Comparison of ENCODE assay signal across 9 mouse cellular contexts in genomic region chr2:33783419-33783818, GRCm38 (mm10).
DNase-seq lines count a peak whose midpoint lies in the region; ATAC-seq and TF ChIP-seq lines count a peak whose summit lies in the region.
"Had no signal": no experiment of that assay in that cellular context is flagged by ENCODE, and none has a peak within 500 bp of the region (broad histone marks: within the 10 kb centered on the region; RNA-seq: fewer than 3 reads in every experiment).

No protein-coding gene starts in this region.

- no peak overlapping the region for H3K4me3 ChIP-seq in intestine, postnatal 0 days (ENCODE audit: low read depth, low read length)
- H3K4me3 ChIP-seq in intestine, embryonic 15.5 days (replicated peaks) = no peak overlapping the region

- ATAC-seq in intestine, postnatal 0 days = no peak
- no peak for ATAC-seq in intestine, embryonic 15.5 days
- ATAC-seq in megakaryocyte, adult 5-6 weeks (ENCODE audit: poor library complexity, severe bottlenecking) = no peak

- no peaks in the 10 kb centered on the region for H3K4me1 ChIP-seq in intestine, postnatal 0 days (replicated peaks; ENCODE audit: control insufficient read depth, insufficient read depth, low read length)
- H3K4me1 ChIP-seq in intestine, embryonic 15.5 days (replicated peaks) = peaks cover 6% of the 10 kb centered on the region; the same call in 1 of the 2 replicates

- H3K9ac ChIP-seq in intestine, postnatal 0 days (ENCODE audit: low read depth, low read length) = no peak overlapping the region
- H3K9ac ChIP-seq in intestine, embryonic 15.5 days = no peak overlapping the region

- intact Hi-C loops in heart, postnatal 25 days (cut with DNase I) = no loop called here

- TF ChIP-seq CTCF in intestine, postnatal 0 days (IDR thresholded peaks at IDR 0.05; ENCODE audit: low read depth) = 0 out of 2 replicates have a peak, but pooled peaks have one; percentile 6

- no peaks in the 10 kb centered on the region for H3K36me3 ChIP-seq in intestine, postnatal 0 days (ENCODE audit: control insufficient read depth, insufficient read depth)
- peaks cover 8% of the 10 kb centered on the region; the same call in 1 of the 2 replicates for H3K36me3 ChIP-seq in intestine, embryonic 15.5 days

- H3K4me2 ChIP-seq in intestine, postnatal 0 days (replicated peaks; ENCODE audit: low read depth) = no peak overlapping the region
- H3K4me2 ChIP-seq in intestine, embryonic 15.5 days (replicated peaks) = no peak overlapping the region

- no peak overlapping the region for H3K27ac ChIP-seq in intestine, postnatal 0 days (ENCODE audit: low read depth, low read length)
- H3K27ac ChIP-seq in intestine, embryonic 15.5 days = no peak overlapping the region

- DNase-seq in cerebellum, adult 11-12 months = peak; percentile 70
- DNase-seq in cerebellum, adult 9-10 months = peak; percentile 81
- peak; percentile 24 for DNase-seq in heart, postnatal 25 days (ENCODE audit: low spot score)
- DNase-seq in spleen, postnatal 10 days (ENCODE audit: low spot score in 2 of 2) = no peak
- DNase-seq in c-Kit-positive CD71-positive TER-119-positive erythroid progenitor cells, embryonic 14.5 days (ENCODE audit: low spot score) = no peak
- DNase-seq: liver had no signal

- no peaks in the 10 kb centered on the region for H3K27me3 ChIP-seq in intestine, postnatal 0 days (replicated peaks; ENCODE audit: control insufficient read depth, insufficient read depth, low read length)
- H3K27me3 ChIP-seq in intestine, embryonic 15.5 days (replicated peaks) = no peaks in the 10 kb centered on the region

- whole genome bisulfite sequencing in intestine, postnatal 0 days = 88% methylated on average over 7 of the region's 7 CpGs
- 85% methylated on average over 7 of the region's 7 CpGs for WGBS in intestine, embryonic 15.5 days

- H3K9me3 ChIP-seq in intestine, postnatal 0 days (ENCODE audit: control insufficient read depth) = peaks cover under 1% of the 10 kb centered on the region
- H3K9me3 ChIP-seq in intestine, embryonic 15.5 days = peaks cover 2% of the 10 kb centered on the region; the same call in 1 of the 2 replicates

Comparison
In these comparisons a context has a peak if more than half of its experiments do, and no peak if none do; other contexts are left out.
1. DNase-seq: peak in cerebellum, adult 11-12 months (single experiment), cerebellum, adult 9-10 months (single experiment) and heart, postnatal 25 days (single experiment); none in spleen, postnatal 10 days (0 of 2) and c-Kit-positive CD71-positive TER-119-positive erythroid progenitor cells, embryonic 14.5 days (single experiment).